Mouse (Mus musculus) neural tube, embryonic 14.5 days (tissue): ENCODE data around the gene Slc12a7. TPM values are rescaled to one million over a fixed set of nuclear protein-coding genes. Genes with fewer than 3 reads are reported as not detected.
"Not testable (repeated sequence)": the region's sequence is repeated elsewhere in the genome, so short reads cannot be mapped to it uniquely, and the experiment has no call there.

Source experiments
- ATAC-seq: fragments of 200-750 bp; cut with Nextera tagmentation; 2 replicates; pipeline ENCODE4 v1.8.0; 2017; ENCODE audit warnings: low read depth, mild to moderate bottlenecking, moderate TSS enrichment, moderate library complexity
- H3K27ac ChIP-seq: fragments of 300-500 bp; sonication (generic); 2 replicates; pipeline ENCODE4 v1.5.1; 2014; ENCODE audit warnings: low read depth, mild to moderate bottlenecking, control low read depth, low read length, moderate library complexity, mixed read lengths
- H3K27me3 ChIP-seq: fragments of 300-500 bp; sonication (generic); 2 replicates; pipeline ENCODE4 v1.6.1; 2014; ENCODE audit warnings: low read length; ENCODE audit not compliant: control insufficient read depth, insufficient read depth
- H3K36me3 ChIP-seq: fragments of 300-500 bp; sonication (generic); 2 replicates; pipeline ENCODE4 v1.6.1; 2014; ENCODE audit warnings: low read length, mixed read lengths; ENCODE audit not compliant: control insufficient read depth, insufficient read depth
- H3K4me1 ChIP-seq: fragments of 300-500 bp; sonication (generic); 2 replicates; pipeline ENCODE4 v1.6.1; 2014; ENCODE audit warnings: low read length; ENCODE audit not compliant: control insufficient read depth, insufficient read depth
- H3K4me2 ChIP-seq: fragments of 300-500 bp; sonication (generic); 2 replicates; pipeline ENCODE4 v1.6.1; 2014; ENCODE audit warnings: mild to moderate bottlenecking, low read depth, low read length, control low read depth
- H3K4me3 ChIP-seq: fragments of 300-500 bp; sonication (generic); 2 replicates; pipeline ENCODE4 v1.5.1; 2014; ENCODE audit warnings: low read depth, low read length, control low read depth, mixed read lengths
- H3K9ac ChIP-seq: fragments of 300-500 bp; sonication (generic); replicated peaks from 2 replicates; pipeline ENCODE4 v1.6.1; 2014; ENCODE audit warnings: low read depth, mild to moderate bottlenecking, control low read depth, low read length, mixed read lengths
- H3K9me3 ChIP-seq: fragments of 300-500 bp; sonication (generic); 2 replicates; pipeline ENCODE4 v1.6.1; 2016; ENCODE audit warnings: low read length; ENCODE audit not compliant: control insufficient read depth
- WGBS: fragments of 180-500 bp; shearing (Covaris S2); extraction: QIAGEN DNeasy Blood & Tissue Kit; methylation state at CpG from one replicate; pipeline ENCODE4 v1.1.7; 2014; 5-methylcytosine and 5-hydroxymethylcytosine counted together
- polyA plus RNA-seq: library from polyadenylated mRNA; unstranded; fragments of >200 nt; fragmentation: Nextera tagmentation; extraction: Ambion mirVana; gene quantifications from 2 replicates; pipeline ENCODE4 v1.2.1, GENCODE M21; 2014

Slc12a7 gene
- polyA plus RNA-seq, 1 experiment from 2014 or later = 5.9 TPM

DNA sequence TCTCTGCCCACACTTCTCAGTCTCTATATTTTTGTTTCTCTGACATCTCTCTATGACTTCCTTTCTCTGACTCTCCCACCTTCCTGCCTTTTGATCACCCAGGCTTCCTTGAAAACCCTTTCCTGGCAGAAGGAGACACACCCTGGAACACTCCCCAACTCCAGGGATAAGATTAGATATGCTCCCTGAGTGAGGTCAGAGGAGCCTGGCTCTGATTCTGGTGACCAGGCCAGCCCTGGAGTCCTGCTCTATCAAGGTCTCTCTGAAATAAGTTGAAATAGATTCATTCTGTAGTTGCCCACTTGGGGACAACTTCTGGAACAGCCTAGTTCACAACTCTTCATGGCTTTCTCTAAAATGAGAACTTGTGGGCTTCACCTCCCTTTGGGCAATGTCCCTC lies 4.3 kb upstream of the Slc12a7 start:
- no peak overlapping the region for H3K9ac ChIP-seq
- H3K27me3 ChIP-seq = peaks cover 5% of the 10 kb centered on the region; the same call in 1 of the 2 replicates
- no peak for ATAC-seq
- no peaks in the 10 kb centered on the region for H3K9me3 ChIP-seq
- no peak overlapping the region for H3K4me3 ChIP-seq
- no peaks in the 10 kb centered on the region for H3K36me3 ChIP-seq
- H3K27ac ChIP-seq = no peak overlapping the region
- no peak overlapping the region for H3K4me2 ChIP-seq
- H3K4me1 ChIP-seq = no peaks in the 10 kb centered on the region; the same call in 1 of the 2 replicates

DNA sequence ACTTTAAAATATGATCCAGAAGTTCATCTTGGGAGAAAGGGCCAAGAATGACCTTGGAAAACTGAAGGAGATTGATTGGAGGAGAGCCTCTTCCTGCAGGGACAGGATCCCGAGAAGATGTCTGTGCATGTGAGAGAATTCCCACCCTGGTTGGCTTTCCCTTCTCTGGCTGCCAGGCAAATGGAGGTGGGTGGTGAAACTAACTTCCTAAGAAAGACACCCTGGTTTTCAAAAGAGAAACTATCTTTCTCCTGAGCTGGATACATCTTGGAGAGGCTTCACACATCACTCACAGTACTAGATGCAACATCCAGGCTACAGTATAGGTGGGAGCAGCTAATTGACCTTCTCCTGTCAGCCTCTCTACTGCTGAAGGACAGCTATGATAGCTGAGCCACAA lies 2.0 kb upstream of the Slc12a7 start:
- Histone ChIP-seq H3K36me3 (no peaks in the 10 kb centered on the region), H3K9me3 (no peaks in the 10 kb centered on the region), H3K9ac (no peak overlapping the region), H3K4me3 (no peak overlapping the region), H3K27me3 (peaks cover 5% of the 10 kb centered on the region; the same call in 1 of the 2 replicates), H3K27ac (no peak overlapping the region), H3K4me2 (no peak overlapping the region), H3K4me1 (no peaks in the 10 kb centered on the region; the same call in 1 of the 2 replicates)
- WGBS = 61% methylated on average over 1 of the region's 1 CpGs
- no peak for ATAC-seq

DNA sequence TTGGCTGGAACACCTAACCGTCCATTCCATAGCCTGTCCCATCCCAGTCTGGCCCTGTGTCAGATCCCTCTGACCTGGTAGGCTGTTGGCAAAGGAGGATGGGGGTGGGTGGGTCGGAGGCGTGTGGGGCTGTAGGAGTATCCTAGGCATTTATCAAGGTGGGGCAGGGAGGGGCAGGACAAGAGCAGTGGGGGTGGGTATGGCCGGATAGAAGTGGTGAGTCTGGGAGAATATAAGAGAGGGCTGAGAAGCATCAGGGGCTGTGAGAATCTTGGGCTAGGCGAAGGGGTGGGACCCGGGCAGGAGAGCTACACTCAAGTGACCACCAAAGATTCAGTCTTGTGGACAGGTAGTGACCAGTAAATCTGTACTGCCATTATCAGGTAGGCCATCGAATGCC lies 659 bp upstream of the Slc12a7 start:
- Histone ChIP-seq H3K9me3 (no peaks in the 10 kb centered on the region), H3K4me3 (peak overlapping the region; percentile 31; the same call in 1 of the 2 replicates), H3K36me3 (no peaks in the 10 kb centered on the region), H3K27me3 (peaks cover 5% of the 10 kb centered on the region; the same call in 1 of the 2 replicates), H3K4me2 (peak overlapping the region; percentile 62), H3K27ac (no peak overlapping the region), H3K9ac (no peak overlapping the region), H3K4me1 (no peaks in the 10 kb centered on the region; the same call in 1 of the 2 replicates)
- WGBS = 71% methylated on average over 7 of the region's 7 CpGs
- peak; percentile 59; the same call in 1 of the 2 replicates for ATAC-seq

DNA sequence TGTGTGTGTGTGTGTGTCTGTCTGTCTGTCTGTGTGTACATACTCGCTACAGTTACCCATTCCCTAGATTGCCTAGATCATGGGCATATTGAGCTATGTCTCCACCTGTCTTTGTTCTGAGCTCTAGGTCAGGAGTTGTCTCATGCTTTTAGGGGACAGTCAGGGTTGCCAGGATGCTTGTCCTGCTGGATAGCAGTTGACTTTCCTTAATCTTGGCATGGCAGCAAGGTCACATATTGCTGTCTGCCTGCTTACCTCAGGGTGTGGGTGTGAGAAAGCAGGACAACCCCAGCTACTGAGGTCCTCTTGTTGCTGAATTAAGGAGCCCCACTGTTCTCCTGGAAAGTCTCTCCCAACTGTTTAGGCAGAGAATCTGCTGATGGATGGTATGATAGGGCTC lies 1.5 kb downstream of the Slc12a7 start:
- Histone ChIP-seq H3K36me3 (no peaks in the 10 kb centered on the region), H3K27ac (no peak overlapping the region), H3K27me3 (peaks cover 5% of the 10 kb centered on the region; the same call in 1 of the 2 replicates), H3K9ac (no peak overlapping the region), H3K9me3 (no peaks in the 10 kb centered on the region), H3K4me1 (no peaks in the 10 kb centered on the region; the same call in 1 of the 2 replicates), H3K4me3 (no peak overlapping the region), H3K4me2 (no peak overlapping the region)
- no peak for ATAC-seq
- WGBS = 85% methylated on average over 1 of the region's 1 CpGs

DNA sequence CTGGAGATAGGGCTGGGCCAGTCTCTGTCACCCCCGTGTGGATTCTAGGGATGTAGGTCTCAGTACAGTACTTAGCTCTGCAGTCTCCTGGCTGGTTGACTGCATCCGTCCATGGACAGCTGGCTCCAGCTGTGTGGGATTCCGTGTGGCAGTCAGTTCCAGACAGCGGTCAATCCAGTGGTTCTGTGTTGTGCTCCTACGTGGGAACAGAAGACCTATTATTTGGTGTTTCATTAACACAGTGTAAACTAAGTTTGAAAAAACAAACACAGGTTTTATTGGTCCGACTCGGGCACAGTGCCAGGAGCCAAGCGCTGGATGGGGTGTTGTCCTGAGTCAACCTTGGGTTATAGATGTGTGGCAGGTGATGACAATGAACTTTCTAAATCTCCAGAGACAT lies 2.4 kb downstream of the Slc12a7 start:
- 77% methylated on average over 8 of the region's 8 CpGs for WGBS
- no peaks in the 10 kb centered on the region for H3K36me3 ChIP-seq
- no peak for ATAC-seq
- no peaks in the 10 kb centered on the region; the same call in 1 of the 2 replicates for H3K4me1 ChIP-seq
- no peak overlapping the region for H3K27ac ChIP-seq
- H3K9ac ChIP-seq = no peak overlapping the region
- H3K9me3 ChIP-seq = no peaks in the 10 kb centered on the region
- H3K27me3 ChIP-seq = peaks cover 5% of the 10 kb centered on the region; the same call in 1 of the 2 replicates
- no peak overlapping the region for H3K4me2 ChIP-seq
- H3K4me3 ChIP-seq = no peak overlapping the region

DNA sequence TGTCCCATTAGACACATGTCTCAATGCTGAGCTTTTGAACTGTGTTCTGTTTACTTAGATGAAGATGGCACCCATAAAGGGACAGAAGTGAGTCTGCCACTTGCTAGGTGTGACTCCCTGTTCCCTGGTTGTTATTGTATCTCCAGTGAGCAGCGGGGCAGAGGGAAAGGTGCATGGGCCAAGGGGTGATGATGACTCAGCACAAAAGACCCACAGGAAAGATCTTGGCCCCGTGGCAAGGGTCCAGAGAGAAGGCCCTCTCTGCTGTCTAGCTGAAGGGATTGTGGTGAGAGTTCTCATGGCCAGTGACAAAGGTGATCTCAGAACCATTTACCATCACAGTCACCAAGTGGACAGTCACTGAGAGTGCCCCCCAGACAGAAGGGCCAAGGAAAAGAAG lies 3.0 kb downstream of the Slc12a7 start:
- H3K36me3 ChIP-seq = no peaks in the 10 kb centered on the region
- H3K9ac ChIP-seq = no peak overlapping the region
- H3K27me3 ChIP-seq = peaks cover 5% of the 10 kb centered on the region; the same call in 1 of the 2 replicates
- no peak overlapping the region for H3K27ac ChIP-seq
- no peaks in the 10 kb centered on the region for H3K9me3 ChIP-seq
- no peak overlapping the region for H3K4me2 ChIP-seq
- 83% methylated on average over 2 of the region's 2 CpGs for WGBS
- H3K4me1 ChIP-seq = no peaks in the 10 kb centered on the region; the same call in 1 of the 2 replicates
- ATAC-seq = no peak
- no peak overlapping the region for H3K4me3 ChIP-seq

DNA sequence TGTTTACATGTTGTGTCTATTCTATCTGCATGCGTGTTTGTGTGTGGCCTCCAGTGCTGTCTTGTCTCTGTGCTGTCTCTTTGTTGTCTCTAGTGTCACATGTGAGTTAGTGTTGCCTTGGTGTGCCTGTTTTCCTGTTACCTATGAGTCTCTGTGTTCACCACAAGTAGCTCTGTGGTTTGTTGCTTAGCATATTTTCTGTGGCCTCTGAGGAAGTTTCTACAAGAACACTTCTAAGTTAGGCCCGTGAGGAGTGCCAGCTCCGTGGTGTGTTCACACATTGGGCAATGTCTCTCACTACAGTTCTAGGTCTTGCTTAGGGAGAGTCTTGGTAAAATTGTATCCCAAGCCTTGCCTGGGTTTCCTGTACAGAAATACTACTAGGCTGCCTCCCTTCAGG lies 4.0 kb downstream of the Slc12a7 start:
- no peak for ATAC-seq
- H3K9ac ChIP-seq = no peak overlapping the region
- WGBS = 92% methylated on average over 3 of the region's 3 CpGs

DNA sequence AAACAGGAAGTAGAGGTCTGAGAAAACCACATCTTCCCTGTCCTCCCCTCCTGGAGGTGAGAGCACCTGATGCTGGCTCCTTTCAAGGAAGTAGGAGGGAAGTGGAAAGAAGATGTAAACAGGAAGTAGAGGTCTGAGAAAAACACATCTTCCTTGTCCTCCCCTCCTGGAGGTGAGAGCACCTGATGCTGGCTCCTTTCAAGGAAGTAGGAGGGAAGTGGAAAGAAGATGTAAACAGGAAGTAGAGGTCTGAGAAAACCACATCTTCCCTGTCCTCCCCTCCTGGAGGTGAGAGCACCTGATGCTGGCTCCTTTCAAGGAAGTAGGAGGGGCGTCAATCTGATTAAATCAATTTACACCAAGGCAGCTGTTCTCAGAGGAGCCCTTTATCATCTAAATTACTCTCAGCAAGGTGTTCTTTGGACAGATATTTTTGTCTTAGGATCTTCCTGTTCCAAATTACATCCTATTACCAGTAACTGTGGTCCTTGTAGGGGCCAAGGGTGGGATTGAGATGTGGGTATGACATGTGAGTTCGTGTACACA lies 7.6 kb downstream of the Slc12a7 start:
- not testable (repeated sequence) for H3K36me3 ChIP-seq, H3K4me3 ChIP-seq, H3K4me2 ChIP-seq, ATAC-seq, H3K4me1 ChIP-seq, H3K27me3 ChIP-seq, H3K9ac ChIP-seq, H3K27ac ChIP-seq, H3K9me3 ChIP-seq
- WGBS = 58% methylated on average over 2 of the region's 2 CpGs

More for the DNA sequence above, 4.0 kb downstream of the Slc12a7 start:
- H3K36me3 ChIP-seq = no peaks in the 10 kb centered on the region
- H3K27ac ChIP-seq = no peak overlapping the region
- H3K4me1 ChIP-seq = no peaks in the 10 kb centered on the region; the same call in 1 of the 2 replicates
- peaks cover 3% of the 10 kb centered on the region; the same call in 1 of the 2 replicates for H3K27me3 ChIP-seq
- H3K4me3 ChIP-seq = no peak overlapping the region
- H3K4me2 ChIP-seq = no peak overlapping the region
- H3K9me3 ChIP-seq = no peaks in the 10 kb centered on the region

DNA sequence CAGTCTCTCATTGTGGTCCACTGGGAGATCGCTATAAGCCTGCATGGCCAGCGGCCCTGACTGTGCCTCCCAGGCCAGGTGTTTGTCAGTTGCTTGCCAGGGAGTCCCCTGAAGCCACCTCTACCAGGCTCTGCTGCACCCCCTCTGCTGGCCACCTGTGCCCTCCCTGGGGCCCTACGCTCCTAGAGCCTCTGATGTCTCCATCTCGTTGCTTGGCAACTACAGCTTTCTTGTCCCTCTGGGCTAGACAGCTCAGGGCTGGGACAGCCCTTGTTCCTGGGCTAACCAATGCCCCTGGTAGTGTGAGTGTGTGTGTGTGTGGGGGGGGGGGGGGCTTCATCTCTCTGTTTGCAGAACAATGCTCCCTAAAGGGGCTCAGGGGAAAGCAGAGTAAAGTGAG lies 10.1 kb downstream of the Slc12a7 start:
- Histone ChIP-seq H3K27ac (no peak overlapping the region), H3K4me2 (no peak overlapping the region), H3K27me3 (no peaks in the 10 kb centered on the region), H3K4me3 (no peak overlapping the region), H3K36me3 (no peaks in the 10 kb centered on the region), H3K4me1 (peaks cover 4% of the 10 kb centered on the region; the same call in 1 of the 2 replicates), H3K9me3 (no peaks in the 10 kb centered on the region), H3K9ac (no peak overlapping the region)
- ATAC-seq = peak; percentile 70; the same call in 1 of the 2 replicates
- 36% methylated on average over 4 of the region's 4 CpGs for whole genome bisulfite sequencing
